Mouse (Mus musculus) lung, postnatal 4 days (tissue): ENCODE results near the gene Slc19a2.
"Not testable (repeated sequence)": the region's sequence is repeated elsewhere in the genome, so short reads cannot be mapped to it uniquely, and the experiment has no call there.

ENCODE experiments used
- DNase-seq, 2 experiments: peaks; one replicate each; pipeline ENCODE4 v3.0.0; 2021

Slc19a2 gene

GRCm38 (mm10) chr1:164248465-164249331 is at the start of gene Slc19a2:
TSS of gene Slc19a2 (plus strand) at chr1:164249046.
- DNase-seq: peak; percentile 97 to 98

GRCm38 (mm10) chr1:164199551-164199950 is 49.3 kb upstream of the Slc19a2 start:
- no peak for DNase-seq

- no peak for DNase-seq
Measured at GRCm38 (mm10) chr1:164208437-164208836, 40.4 kb upstream of the Slc19a2 start.

GRCm38 (mm10) chr1:164210899-164211298 is 37.9 kb upstream of the Slc19a2 start:
- no peak for DNase-seq

- no peak for DNase-seq
Measured at GRCm38 (mm10) chr1:164212686-164213085, 36.2 kb upstream of the Slc19a2 start.

GRCm38 (mm10) chr1:164214190-164214589 is 34.7 kb upstream of the Slc19a2 start:
- no peak for DNase-seq

- DNase-seq: no peak
Measured at GRCm38 (mm10) chr1:164215097-164215496, 33.7 kb upstream of the Slc19a2 start.

- DNase-seq: no peak
Measured at GRCm38 (mm10) chr1:164215540-164215939, 33.3 kb upstream of the Slc19a2 start.

GRCm38 (mm10) chr1:164217791-164218685 is 30.8 kb upstream of the Slc19a2 start:
- DNase-seq: no peak

- no peak for DNase-seq
Measured at GRCm38 (mm10) chr1:164220261-164220660, 28.6 kb upstream of the Slc19a2 start.

- DNase-seq: no peak
Measured at GRCm38 (mm10) chr1:164223089-164223488, 25.8 kb upstream of the Slc19a2 start.

GRCm38 (mm10) chr1:164231937-164232570 is 16.8 kb upstream of the Slc19a2 start:
- DNase-seq: not testable (repeated sequence)

GRCm38 (mm10) chr1:164233447-164233846 is 15.4 kb upstream of the Slc19a2 start:
- no peak for DNase-seq

- no peak for DNase-seq
Measured at GRCm38 (mm10) chr1:164235078-164235477, 13.8 kb upstream of the Slc19a2 start.

GRCm38 (mm10) chr1:164236078-164236477 is 12.8 kb upstream of the Slc19a2 start:
- no peak for DNase-seq

GRCm38 (mm10) chr1:164241494-164241893 is 7.4 kb upstream of the Slc19a2 start:
- DNase-seq: no peak

GRCm38 (mm10) chr1:164242809-164243208 is 6.0 kb upstream of the Slc19a2 start:
- no peak for DNase-seq

- DNase-seq: no peak
Measured at GRCm38 (mm10) chr1:164247442-164247841, 1.4 kb upstream of the Slc19a2 start.

GRCm38 (mm10) chr1:164247971-164248370 is 875 bp upstream of the Slc19a2 start:
- peak in 1 of 2 experiments; percentile 9 for DNase-seq

GRCm38 (mm10) chr1:164249332-164249711 is 476 bp downstream of the Slc19a2 start:
- no peak for DNase-seq

GRCm38 (mm10) chr1:164250391-164251150 is 1.7 kb downstream of the Slc19a2 start:
- DNase-seq: no peak

- DNase-seq: no peak
Measured at GRCm38 (mm10) chr1:164251438-164251837, 2.6 kb downstream of the Slc19a2 start.
